Mouse (Mus musculus): ENCODE data around the gene Ror2. TPM values are rescaled to one million over a fixed set of nuclear protein-coding genes. Genes with fewer than 3 reads are reported as not detected.

Ror2 gene
- total RNA-seq, 2 experiments from 2014 or later, result 0.32 to 1.2 TPM

DNA sequence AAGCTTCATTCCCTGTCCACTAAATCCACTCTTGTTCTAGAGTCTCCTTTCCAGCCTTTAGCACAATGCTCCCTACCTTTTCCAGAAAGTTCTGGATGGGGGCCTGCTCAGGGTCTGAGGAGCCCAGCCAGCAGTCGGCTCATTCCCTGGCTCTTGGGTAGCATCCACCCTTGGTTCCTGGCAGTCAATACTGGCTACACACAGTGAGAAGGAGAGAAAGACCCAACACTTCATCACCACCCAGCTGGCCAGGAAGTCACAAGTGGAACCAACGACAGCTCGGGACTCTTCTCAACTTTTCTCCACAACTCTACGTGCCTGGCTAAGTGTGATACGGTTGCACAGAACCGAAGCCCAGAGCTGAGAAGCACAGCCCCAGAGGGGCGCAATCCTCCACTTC, 86.7 kb downstream of the Ror2 start:
- no peak for DNase-seq
- intact Hi-C loops (cut with DNase I), result no loop called here

DNA sequence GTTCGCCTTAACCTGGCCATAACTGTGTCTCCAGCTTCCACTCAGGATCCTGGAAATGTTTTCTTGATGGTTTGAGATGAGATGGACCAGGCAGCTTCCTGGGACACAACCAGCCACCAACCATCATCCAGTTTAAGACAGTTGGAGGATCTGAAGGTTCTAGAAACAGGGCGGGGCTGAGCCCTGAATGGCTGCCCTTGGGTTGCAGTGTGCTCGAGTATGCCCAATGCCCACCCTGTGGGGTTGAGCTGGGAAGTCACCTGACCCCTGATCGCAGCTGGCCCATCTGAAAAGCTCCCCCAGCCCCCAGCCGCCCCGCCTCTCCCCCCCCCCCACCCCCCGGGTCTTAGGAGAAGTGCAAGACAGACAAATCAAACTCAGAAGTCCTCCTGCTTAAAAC, 89.2 kb downstream of the Ror2 start:
- no peak for DNase-seq
- intact Hi-C loops (cut with DNase I), result no loop called here

DNA sequence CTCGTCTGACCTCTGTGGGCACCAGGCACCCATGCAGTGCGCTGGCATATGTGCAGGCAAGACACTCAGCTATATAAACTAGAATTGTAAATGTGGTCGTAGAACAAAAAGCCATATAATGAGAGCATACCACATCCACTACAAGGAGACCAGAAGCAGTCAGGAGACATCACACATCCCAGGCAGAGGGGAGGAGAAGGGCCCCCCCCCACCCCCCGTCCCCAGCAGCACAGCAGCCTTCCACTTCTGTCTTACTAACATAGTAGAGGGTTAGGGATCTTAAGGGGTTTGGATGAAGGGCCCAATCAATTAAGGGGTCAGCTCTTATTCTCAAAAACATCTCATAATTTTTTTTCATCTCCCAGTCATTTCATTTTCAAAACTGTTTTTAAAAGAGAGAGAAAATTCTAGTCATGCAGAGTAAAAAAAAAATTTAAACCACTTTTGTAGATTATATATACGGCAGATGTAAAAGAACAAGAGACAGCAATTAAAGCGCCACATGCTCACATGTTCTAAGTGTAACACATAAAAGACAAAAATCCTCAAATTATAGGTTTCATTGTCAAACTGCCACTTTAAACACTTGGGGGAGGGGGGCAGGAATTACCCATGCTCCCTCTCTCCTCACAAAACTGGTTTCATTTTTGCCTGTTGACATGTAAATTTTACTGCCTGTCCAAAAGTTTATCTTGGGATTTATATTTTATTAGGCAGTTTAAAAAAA, 89.8 kb downstream of the Ror2 start:
- intact Hi-C loops (cut with DNase I), result no loop called here
- no peak for DNase-seq

DNA sequence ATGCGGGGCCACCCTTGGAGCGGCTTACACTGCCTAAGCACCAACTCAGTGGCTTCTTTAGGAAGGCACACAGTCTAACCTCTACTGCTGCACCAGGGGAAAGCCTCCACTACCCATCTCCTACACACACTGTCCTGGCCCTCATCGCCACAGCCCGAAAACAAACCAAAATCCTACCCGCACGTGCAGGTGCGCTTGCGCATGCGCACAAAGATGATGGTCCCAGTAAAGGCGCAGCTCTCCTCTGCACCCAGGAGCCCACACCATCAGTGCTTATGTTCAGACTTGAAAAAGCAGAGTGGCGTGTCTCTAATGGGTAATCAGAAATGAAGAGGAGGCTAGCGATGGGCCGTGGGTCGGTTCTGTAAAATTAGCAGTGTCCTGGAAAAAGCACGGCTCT, 91.6 kb downstream of the Ror2 start:
- no peak for DNase-seq
- intact Hi-C loops (cut with DNase I), result no loop called here

DNA sequence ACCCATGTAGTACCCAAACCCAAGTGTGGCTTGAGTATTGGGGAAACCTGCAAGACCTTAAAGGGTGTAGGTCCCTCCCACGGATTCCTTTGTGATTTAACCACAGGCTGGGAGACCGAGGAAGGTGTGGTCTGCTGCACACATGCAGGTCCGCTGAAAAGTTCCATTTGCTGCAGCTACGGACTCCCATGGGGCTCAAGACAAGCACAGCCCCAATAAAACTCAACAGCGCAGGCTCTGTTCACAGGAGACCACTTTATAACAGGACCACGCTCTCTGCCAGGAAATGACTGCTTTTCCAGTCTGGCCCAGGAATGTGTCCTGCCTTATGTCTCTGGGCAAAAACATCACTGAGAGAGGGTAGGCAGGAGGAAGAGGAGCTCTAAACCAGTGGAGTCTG, 92.2 kb downstream of the Ror2 start:
- intact Hi-C loops (cut with DNase I), result no loop called here
- DNase-seq, result no peak

DNA sequence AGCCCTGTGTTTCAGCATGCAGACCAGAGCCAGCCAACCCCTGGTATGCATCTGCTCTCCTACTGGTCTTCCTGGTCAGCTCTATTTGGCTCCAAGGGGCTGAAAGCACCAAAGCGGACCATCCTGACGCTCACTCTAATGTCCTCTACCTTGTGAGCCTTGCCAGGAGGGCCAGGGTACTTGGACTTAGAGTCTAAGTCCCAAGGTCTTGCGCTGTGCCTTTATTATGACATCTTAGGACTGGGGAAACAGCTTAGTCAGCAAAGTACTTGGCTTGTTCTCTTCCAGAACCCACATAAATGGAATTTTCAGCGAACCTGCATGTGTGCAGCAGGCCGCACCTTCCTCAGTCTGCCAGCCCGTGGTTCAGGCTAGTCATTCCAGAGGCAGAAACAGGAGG, 93.6 kb downstream of the Ror2 start:
- intact Hi-C loops (cut with DNase I), result no loop called here

DNA sequence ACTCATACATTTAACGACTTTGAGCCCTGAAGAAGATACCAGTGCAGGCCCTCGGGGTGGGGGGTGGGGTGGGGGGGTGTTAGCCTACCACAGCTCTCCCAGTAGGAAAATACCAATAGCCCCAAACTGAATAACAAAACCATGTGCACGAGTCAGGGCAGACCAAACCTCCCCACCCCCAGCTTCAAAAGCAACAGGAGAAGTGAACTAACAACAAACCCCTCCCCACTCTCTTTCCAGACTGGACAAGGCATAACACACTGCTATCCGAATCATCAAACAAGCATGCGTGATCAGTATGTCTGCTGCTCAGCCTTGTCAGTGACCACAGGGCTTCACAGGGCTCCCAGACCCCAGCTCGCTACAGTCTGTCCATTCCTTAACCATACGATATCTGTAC, 94.3 kb downstream of the Ror2 start:
- intact Hi-C loops (cut with DNase I), result no loop called here
- DNase-seq, result no peak

More for the DNA sequence above, 93.6 kb downstream of the Ror2 start:
- DNase-seq, result no peak

DNA sequence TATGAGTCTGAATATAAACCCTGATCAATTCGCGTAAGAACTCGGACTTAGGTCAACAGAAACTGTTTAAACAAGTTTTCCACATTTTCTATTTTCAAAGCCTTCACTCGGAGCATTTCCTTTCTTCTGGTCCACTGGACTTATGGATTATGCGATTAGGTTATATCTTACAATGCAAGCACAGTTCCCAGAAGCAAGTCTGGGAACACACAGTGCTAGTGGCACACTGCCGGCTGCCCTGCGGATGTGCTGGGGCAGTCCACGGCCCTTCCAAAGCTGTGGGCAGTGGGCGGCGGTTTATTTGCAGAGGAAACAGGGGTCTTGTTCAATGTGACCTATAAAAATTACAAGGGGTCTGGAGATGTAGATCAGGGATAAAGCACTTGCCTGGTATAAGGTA, 97.0 kb downstream of the Ror2 start:
- intact Hi-C loops (cut with DNase I), result no loop called here
- no peak for DNase-seq

DNA sequence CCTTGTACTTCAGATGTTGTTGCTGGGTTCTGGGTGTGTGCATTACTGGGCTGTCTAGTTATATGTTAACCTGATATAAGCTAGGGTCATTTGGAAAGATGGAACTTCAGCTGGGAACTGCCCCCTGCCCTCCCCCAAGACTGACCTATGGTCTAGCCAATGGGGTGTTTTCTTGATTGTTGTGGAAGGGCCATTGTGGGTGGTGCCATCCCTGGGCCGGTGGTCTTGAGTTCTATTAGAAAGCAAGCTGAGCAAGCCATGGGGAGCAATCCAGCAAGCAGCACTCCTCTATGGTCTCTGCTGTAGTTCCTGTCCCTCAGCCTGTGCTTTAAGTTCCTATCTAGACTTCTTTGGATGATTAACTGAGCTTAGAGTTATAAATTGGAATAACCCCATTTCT, 101.1 kb downstream of the Ror2 start:
- intact Hi-C loops (cut with DNase I), result no loop called here
- DNase-seq, result no peak

DNA sequence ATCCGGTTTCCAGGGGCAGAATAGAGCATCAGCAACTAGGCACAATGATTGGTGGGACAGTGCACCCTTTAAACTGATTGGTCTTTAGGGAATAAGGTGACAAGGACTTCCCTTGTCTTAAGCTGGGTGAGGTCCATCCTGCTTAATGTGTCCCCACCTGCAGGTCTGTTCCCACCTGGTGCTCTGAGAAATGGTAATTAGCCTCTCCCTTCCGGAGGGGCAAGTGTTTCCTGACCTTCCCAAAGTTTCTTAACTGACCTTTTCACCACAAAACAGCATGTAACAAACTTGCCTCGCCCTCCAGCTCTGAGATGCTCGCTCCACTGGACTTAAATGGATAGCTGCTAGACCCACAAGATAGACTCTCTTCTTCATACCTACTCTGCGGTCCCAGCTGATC, 101.8 kb downstream of the Ror2 start:
- intact Hi-C loops (cut with DNase I), result no loop called here
- no peak for DNase-seq

DNA sequence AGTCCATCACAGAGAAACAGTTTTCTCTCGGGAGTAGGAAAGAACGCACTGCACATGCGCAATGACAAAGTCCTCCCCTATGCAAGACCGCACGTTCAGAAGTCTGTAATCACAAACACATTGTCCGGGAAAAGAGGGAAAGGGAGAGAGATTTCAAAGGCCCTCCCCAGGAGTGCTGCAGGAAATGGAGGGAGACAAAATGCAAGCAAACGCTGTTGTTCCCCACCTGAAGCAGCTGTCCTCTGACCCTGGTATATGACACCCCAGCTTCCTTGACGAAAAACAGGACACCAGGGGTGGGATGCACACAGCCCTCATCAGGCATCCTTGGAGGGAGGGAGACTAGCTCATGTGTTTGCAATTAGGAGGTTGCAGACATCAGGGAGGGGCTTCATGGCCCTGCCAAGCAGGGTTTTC, 102.8 kb downstream of the Ror2 start:
- no peak for DNase-seq
- intact Hi-C loops (cut with DNase I), result no loop called here

DNA sequence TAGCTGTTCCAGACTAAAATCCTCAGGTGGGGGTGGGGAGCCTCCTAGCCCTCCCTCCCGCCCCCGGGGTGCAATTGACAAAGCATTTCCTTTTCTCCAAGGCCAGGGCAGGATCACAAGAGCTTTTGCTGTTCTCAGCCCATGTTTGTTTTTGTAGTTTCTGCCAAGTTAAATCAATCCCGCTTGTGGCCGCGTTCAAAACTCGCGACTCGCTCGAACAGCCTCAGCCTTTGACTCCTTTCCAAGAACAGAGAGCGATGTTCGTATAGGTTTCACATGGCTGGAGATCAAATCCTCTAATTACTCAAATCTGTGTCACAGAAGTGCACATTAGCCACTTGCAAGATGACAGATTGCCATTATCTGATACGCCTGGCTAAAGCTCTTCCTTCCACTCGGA, 107.3 kb downstream of the Ror2 start:
- intact Hi-C loops (cut with DNase I), result no loop called here

DNA sequence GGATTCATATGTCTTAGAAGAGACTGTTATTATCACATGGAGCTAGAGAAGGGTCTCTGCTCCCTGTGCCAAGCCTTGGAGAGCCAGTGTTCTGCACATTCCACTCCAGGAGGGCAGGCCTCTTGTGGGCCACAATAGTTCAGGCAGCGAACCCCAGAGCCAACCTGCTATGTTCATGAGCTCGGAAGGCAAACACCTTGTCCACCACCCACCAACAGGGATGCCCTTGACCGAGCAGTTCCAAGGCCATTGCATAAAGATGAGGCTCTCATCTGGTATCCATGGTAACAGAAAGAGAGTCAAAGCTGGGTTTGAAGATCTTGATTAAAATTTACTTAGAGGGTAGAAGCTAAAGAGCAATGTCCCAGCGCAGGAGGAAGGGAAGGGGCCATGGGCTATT, 107.8 kb downstream of the Ror2 start:
- intact Hi-C loops (cut with DNase I), result no loop called here
- no peak for DNase-seq

More for the DNA sequence above, 107.3 kb downstream of the Ror2 start:
- no peak for DNase-seq

DNA sequence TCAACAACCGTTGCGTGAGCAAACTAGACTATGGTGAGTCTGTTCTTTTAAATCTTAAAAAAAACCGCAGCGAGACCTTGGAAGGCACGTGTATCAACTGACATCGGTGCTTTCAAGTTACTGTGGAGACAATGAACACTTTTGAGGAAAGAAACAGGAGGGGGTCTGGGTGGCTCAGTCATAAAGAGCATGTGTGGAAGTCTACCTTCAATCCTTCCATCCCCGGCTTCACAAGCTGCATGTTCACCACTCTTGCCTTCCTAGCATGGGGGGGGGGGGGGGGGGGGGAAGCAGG, 108.6 kb downstream of the Ror2 start:
- DNase-seq, result no peak
- intact Hi-C loops (cut with DNase I), result no loop called here

DNA sequence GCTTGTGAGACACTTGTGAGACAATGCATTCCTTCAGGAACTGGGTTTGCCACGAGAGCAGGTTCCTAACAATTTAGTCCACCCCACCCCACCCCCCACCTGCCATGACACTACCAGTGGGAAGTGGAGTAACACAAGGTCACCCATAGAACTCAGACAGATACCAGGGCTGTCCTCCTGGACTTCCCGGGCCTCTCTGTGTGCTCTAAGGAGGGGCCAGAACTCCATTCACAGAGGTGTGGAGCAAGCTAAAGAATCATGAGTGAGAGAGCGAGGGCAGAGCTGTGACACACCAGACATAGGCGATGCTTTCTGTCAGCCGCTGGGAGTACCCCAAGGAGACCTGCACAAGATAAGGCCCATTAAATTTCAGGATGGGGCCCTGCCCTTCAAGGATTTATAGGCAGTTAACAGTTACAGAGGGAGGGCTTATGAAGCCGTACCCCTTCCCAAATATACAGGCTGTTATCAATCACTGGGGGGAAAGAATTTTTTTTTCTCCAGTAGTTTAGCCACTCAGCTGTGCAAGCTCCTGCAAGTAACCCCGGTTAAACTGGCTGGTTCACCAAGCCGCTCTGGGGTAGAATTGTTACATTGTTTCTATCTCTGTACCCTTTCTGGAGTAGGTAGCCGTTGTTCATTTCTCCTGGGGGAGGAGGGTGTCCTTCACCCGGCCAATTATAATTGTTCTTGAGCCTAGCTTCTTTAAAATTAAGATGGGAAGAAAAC, 109.1 kb downstream of the Ror2 start:
- intact Hi-C loops (cut with DNase I), result no loop called here
- no peak for DNase-seq

DNA sequence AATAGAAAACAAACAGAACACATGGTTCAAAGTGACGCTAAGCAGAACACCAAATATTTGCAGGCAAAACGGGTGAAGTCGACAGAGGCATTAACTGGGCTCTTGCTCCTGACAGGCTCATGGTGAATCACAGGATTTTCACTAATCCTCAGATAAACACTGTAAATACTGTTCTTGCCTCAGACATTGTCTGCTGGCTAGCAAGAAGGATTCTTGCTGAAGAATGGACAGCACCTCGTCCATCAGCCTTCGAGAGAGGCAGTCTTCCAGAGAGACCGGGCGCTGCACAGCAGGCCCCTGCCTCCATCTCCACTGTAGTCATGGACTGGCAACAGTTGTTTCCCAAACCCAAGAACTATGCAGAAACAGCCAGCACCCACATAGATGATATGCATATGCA, 110.9 kb downstream of the Ror2 start:
- DNase-seq, result no peak
- intact Hi-C loops (cut with DNase I), result no loop called here

DNA sequence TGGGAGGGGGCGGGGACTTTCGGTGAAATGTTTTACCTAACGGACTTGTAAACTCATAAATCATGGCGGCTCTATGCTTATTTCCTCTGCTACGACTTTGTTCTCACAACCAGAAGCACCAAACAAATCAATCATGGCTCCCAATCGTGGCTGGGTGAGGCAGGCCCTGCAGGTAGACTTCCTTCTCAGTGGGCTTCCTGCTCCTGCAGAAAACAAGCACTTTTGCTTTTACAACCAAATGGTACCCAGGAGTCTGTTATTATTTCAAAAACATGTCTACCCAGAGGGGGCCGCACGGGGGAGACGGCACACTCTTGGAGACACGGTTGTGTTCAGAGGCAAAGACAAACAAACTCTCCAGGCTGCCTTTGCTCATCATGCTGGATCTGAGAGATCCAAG, 122.3 kb downstream of the Ror2 start:
- no peak for DNase-seq
- intact Hi-C loops (cut with DNase I), result no loop called here

DNA sequence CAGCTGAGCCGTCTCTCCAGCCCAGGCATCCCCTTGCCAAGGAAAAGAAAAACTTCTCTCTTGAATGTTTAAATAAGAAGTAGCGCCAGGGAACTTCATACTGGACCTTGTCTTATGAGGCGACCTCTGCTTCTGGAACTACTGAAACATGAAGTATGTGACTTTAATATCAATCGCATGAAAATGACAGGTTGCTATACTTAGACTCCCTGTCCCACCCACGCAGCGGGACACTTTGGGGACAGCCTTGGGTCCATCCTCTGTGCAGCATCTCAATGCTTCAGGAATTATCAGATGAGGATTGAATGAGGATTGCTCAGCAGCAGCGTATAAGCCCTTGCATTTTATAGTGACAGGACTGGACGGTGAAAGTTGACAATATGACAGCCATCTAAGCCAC, 122.9 kb downstream of the Ror2 start:
- intact Hi-C loops (cut with DNase I), result no loop called here
- no peak for DNase-seq

DNA sequence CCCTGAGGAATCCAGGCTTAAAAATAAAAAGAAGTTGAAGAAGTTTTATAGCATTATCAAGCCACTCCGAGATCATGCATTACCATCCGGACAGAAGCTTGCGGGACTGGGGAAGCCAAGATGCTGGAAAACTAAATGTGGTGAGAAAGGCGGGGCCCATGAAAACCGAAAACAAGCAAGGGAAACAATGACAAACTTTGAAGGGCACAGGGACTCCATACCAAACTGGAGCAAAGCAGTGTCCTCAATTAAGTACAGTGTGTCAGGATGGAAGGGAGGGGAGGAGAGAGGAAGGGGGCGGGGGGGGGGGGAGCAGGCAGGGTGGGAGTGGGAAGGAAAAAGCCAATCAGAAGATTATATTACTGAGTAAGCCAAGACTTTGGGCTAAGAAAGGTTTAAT, 126.4 kb downstream of the Ror2 start:
- no peak for DNase-seq
- intact Hi-C loops (cut with DNase I), result no loop called here

DNA sequence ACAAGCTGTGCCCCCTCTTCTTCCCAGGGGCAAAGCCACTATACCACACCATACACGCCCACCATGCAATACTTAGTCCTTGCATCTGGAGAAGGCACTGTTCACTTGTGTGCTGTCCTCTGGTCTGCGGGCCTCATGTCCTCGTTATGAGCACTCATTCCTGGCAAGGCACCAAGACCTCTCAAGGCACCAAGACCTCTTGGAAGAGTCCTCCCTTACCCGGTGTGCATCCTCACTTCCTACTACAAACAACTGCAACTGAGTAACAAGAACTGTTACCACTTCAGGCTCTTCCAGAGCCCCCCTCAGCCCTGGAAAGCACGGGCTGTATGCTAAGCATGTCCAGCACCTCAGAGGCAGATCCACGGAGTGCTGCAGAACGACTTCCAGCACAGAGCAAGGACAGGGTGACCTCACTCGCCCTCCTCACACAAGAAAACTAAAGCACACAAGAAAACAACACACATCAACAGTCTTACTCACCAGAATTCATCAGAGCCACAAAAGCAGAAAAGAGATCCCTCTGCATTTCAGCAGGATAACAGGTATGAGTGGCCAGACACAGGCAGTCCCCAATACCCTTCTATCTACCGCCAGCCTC, 127.4 kb downstream of the Ror2 start:
- DNase-seq, result no peak
- intact Hi-C loops (cut with DNase I), result no loop called here

DNA sequence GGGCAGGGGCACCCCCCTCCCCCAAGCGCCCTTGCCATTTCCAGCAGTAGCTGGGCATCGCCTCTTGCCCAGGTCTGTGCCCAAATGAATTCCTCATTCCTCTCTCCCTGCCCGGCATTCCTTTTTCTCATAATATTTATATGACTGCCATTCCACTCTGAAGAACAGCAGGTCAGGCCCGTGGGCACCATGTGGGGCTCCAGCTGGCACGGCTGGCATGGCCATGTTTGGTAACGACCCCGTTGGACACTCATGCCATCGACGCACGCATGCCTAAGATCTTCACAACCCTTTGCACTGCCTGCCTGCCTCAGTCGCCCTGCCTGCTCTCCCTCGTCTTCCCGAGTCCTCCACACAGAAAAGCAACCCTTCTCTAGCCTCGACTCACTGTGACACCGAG, 129.0 kb downstream of the Ror2 start:
- intact Hi-C loops (cut with DNase I), result no loop called here
- no peak for DNase-seq

DNA sequence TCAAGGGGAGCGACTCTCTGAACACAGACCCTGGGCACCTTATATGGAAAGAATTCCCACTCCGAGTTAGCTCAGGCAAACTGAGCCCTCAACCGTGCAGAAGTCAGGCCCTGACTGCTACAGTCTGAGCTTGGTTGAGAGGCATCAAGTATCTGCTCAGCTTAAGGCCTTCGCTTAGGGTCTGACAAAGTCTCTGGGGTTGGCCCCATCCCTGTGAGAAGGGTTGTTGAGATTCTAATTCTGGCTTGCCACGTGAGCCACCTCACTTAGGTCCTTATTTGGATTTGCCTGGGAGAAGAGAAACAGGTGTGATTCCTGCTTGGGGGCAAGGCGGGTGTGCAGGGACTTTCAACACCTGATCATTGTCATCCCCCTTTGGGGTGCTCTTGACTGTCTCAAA, 129.6 kb downstream of the Ror2 start:
- intact Hi-C loops (cut with DNase I), result no loop called here
- DNase-seq, result no peak
